Mouse (Mus musculus): ENCODE measurements around the gene Grsf1.

DNA sequence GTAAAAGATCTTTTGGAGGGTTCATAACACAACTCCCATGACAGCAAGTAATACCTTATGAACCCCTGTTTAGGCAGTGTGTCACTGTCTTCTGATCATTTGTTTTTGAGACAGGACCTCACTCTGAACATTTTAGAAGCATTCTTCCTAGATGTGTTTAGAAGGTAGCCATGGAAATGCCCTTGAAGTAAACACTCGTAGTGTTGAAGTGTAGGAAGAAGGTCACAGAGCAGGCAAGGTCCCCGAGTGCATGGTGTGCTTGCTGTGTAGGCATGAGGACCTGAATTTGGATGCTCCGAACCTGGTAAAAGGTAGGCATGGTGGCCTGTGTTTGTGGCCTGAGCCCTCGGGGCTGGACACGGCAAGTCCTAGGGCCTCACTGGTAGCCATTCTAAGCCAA lies 44.4 kb downstream of the Grsf1 start:
- TF ChIP-seq CTCF (IDR thresholded peaks at IDR 0.05; ENCODE audit: borderline replicate concordance, control insufficient read depth, extremely low read depth, insufficient read depth, low read length, poor library complexity) = no peak
- TF ChIP-seq POLR2A (IDR thresholded peaks at IDR 0.05; ENCODE audit: control insufficient read depth, extremely low read depth, insufficient read depth, low read length, poor library complexity) = no peak
